Mouse (Mus musculus): ENCODE measurements at regions not wholly inside any gene's neighbourhood (a gene's known extent, or its start where the extent isn't known, plus 50 kb on each side); places are given as distances from the start of the nearest gene placed in this dataset.

DNA sequence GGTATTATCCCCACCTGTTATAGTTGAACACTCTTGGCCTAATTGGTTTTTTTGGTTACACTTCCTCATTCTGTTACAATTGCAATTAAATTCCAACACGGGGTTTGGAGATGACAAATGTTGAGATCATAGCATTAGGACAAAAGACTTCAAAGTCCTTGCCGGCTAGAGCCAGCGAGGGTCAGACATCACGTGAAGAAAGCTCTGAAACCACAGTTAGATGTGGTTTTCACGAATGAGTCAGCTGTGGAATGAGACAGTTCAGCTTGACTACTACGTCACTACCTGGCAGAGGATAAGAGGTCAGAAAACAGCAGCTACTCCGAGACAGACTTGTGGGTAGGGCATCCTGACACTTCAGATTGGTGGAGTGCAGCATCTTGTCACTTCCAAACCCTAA is 55.5 kb upstream of the Trio start:
- DNase-seq (ENCODE audit: low read depth): peak; percentile 63

- DNase-seq (ENCODE audit: low read depth): no peak
These were observed 56.8 kb upstream of the Trio start for GRCm38 (mm10) chr15:28082411-28082810.

GRCm38 (mm10) chr15:28105956-28106355 is 80.3 kb upstream of the Trio start:
- no peak for DNase-seq (ENCODE audit: low read depth)

DNA sequence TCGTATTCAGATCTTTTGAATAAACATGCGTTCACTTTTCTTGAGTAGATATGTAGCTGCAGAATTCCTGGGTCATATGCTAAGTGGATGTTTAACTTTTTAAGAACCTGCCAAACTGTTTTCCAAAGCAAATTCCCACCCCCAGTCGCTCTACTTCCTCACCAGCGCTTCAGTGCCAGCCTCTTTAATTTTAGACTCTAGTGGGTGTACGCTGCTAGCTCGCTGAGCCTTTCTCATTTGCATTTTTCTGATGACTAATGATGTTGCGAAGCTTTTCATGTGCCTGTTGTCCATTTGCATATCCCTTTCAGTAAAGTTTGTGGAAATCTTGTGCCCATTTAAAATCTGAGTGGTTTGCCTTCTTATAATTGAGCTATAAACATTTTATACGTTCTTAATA is 84.3 kb upstream of the Trio start:
- no peak for DNase-seq (ENCODE audit: low read depth)

- no peak for DNase-seq (ENCODE audit: low read depth)
These were observed 87.8 kb upstream of the Trio start for GRCm38 (mm10) chr15:28113491-28113890.

DNA sequence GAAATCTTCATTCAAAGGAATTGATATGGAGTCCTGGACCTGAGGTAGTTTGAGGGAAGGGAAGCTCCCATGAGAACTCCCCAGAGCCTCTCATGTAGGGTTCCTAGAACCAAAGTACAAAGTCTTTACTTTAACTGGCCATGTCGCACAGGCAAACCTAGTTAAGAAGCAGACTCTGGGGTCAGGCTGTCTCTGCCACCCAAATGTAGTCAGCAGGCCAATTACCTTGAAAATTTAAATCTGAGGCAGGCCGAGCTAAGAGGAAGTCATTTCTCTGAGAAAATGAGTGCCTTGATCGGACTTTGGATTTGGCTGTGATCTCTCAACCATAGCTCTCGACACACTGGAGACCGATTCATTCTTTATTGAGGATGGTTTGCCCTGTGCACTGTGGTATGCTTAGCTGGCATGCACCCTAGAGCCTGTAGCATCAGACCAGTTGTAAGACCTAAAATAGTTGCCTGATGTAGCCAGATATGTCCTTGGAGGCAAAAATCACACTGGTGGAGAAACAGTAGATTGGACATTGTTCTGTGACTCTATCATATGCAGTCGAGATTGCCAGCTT is 88.6 kb upstream of the Trio start:
- no peak for DNase-seq (ENCODE audit: low read depth)

- DNase-seq (ENCODE audit: low read depth): no peak
These were observed 76.7 kb upstream of the Dnah5 start for GRCm38 (mm10) chr15:28126846-28127245.

DNA sequence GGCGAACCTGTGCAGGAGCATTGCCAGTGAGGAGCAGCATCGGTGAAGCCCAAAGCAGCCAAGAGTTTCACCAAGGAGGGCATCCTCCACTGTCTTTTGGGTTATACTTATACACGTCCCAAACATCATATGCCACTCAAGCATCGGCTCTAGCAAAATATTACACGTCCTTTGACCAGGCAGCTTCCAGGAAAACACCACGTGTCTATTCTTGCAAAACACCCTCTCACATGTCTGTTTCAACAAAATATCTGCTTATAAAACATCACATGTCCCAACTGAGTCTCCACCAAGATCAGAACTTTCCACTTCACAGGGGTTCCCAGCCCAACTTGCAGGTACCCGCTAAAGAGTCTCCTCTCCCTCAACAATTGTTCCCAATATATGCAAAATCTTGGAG is 74.0 kb upstream of the Dnah5 start:
- no peak for DNase-seq (ENCODE audit: low read depth)

- DNase-seq (ENCODE audit: low read depth): no peak
These were observed 72.0 kb upstream of the Dnah5 start for GRCm38 (mm10) chr15:28131546-28131945.

DNA sequence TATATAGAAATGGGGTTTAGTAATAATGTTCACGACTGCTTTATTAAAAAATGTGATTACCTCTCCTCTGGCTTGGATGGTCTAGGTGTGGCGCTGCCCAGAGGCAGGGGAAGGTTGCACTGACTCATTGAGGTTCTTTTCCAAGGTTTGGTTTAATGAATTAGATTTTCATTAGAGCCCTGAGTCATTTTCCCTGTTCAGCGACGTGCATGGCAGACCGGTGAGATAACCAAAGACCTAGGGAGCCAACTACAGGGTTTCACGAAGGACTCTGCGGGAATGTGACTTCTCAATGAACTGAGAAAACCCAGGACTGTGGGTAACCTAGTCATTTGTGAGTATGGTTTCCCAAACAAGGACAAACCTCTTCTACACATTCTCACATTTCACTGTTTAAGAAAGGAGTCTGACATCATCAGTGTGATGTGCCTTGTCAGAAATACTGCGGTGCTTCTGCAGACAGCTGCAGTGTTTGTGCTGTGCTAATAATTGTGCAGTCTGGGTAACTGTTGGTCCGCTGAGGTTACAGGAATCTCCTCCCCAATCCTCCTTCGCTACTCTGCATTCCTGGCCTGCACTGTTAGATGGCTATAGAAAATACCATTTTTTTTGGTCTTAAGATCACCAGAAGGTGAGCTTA is 70.3 kb upstream of the Dnah5 start:
- no peak for DNase-seq (ENCODE audit: low read depth)

- no peak for DNase-seq (ENCODE audit: low read depth)
These were observed 69.3 kb upstream of the Dnah5 start for GRCm38 (mm10) chr15:28134206-28134605.

DNA sequence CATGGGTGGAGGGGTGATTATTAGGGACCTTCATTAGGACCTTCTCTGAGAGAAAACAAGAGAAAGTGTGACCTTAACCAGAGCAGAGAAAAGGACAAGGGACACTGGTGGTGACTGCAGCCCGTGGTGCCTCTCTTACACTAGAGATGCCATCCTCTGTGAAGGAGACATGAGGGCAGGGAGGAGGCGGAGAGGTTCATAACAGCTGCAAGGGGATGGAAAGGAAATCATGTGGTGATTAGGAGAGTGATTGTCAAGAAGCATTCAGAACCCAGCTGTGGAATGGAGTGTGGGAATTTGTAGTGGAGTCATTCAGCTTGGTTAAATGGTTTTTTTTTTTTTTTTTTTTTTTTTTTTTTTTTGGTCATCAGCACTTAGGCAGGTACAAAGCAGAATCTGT is 64.7 kb upstream of the Dnah5 start:
- DNase-seq (ENCODE audit: low read depth): no peak

- no peak for DNase-seq (ENCODE audit: low read depth)
These were observed 63.3 kb upstream of the Dnah5 start for GRCm38 (mm10) chr15:28140301-28140700.

DNA sequence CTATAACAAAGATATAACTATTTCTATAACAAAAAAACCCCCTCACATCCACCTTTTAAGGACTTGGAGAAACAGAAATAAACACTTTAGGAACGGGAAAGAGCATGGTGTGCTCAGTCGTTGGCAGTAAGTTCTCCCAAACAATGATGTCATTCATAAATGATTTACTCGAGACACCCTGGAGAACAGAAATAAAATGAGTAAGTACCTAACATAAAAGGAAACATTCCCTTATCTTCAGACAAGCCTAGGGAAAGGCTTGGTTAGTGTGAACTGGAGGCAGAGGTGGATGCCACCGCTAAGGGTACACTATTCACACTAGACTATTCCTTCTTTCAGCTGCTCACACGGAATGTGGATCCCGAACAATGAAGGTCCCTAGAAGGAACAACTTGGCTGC is 62.2 kb upstream of the Dnah5 start:
- no peak for DNase-seq (ENCODE audit: low read depth)

- DNase-seq (ENCODE audit: low read depth): no peak
These were observed 59.3 kb upstream of the Dnah5 start for GRCm38 (mm10) chr15:28144217-28144616.

GRCm38 (mm10) chr15:28144846-28145245 is 58.7 kb upstream of the Dnah5 start:
- no peak for DNase-seq (ENCODE audit: low read depth)

DNA sequence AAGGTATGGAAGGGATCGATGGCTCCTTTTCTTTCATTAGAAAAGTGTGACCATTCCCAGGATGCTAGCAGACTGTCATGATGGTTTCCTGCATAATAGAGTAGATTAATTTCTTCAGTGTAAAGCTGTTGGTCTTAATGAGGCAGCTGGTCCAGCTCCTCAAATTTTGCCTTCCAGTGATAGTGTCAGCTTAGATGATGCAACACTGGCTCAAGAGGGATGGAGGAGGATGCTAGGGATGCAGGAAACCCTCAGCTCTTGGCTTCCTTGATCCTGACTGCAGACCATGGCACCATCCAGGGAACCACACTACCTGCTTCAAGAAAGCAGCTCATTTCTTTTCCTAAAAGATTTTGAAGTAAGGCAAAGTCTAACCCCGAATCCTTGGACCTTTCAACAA is 51.9 kb upstream of the Dnah5 start:
- DNase-seq (ENCODE audit: low read depth): no peak

Measured in NIH3T3 (cell line).